Mouse (Mus musculus) liver, embryonic 13.5 days (tissue): ENCODE results near the gene Smim27. TPM values are rescaled to one million over a fixed set of nuclear protein-coding genes. Genes with fewer than 3 reads are reported as not detected.
A peak's percentile ranks its signal among the peaks of the same experiment; 100 is the strongest.
"Not testable (repeated sequence)": the region's sequence is repeated elsewhere in the genome, so short reads cannot be mapped to it uniquely, and the experiment has no call there.

ENCODE experiments used
- ATAC-seq: fragments of 200-750 bp; cut with Nextera tagmentation; 2 replicates; pipeline ENCODE4 v1.8.0; 2017; ENCODE audit warnings: low read depth, mild to moderate bottlenecking, moderate number of reproducible peaks, moderate library complexity
- DNase-seq: peaks from one replicate; pipeline ENCODE4 v3.0.0; 2022
- H3K27ac ChIP-seq: fragments of 300-500 bp; sonication (generic); 2 replicates; pipeline ENCODE4 v1.5.1; 2015; ENCODE audit warnings: moderate library complexity, mild to moderate bottlenecking, inconsistent platforms
- H3K27me3 ChIP-seq: fragments of 300-500 bp; sonication (generic); 2 replicates; pipeline ENCODE4 v1.6.1; 2015; ENCODE audit warnings: mild to moderate bottlenecking, inconsistent platforms
- H3K36me3 ChIP-seq: fragments of 300-500 bp; sonication (generic); 2 replicates; pipeline ENCODE4 v1.6.1; 2015; ENCODE audit warnings: mild to moderate bottlenecking, inconsistent platforms
- H3K4me1 ChIP-seq: fragments of 300-500 bp; sonication (generic); replicated peaks from 2 replicates; pipeline ENCODE4 v1.6.1; 2015; ENCODE audit warnings: inconsistent platforms
- H3K4me2 ChIP-seq: fragments of 300-500 bp; sonication (generic); 2 replicates; pipeline ENCODE4 v1.6.1; 2015; ENCODE audit warnings: inconsistent platforms, mild to moderate bottlenecking, moderate library complexity
- H3K4me3 ChIP-seq: fragments of 300-500 bp; sonication (generic); replicated peaks from 2 replicates; pipeline ENCODE4 v1.5.1; 2015; ENCODE audit warnings: mild to moderate bottlenecking, inconsistent platforms
- H3K9ac ChIP-seq: fragments of 300-500 bp; sonication (generic); 2 replicates; pipeline ENCODE4 v1.6.1; 2015; ENCODE audit warnings: mild to moderate bottlenecking, inconsistent platforms
- H3K9me3 ChIP-seq: fragments of 300-500 bp; sonication (generic); replicated peaks from 2 replicates; pipeline ENCODE4 v1.6.1; 2016; ENCODE audit warnings: inconsistent platforms
- WGBS: fragments of 180-500 bp; shearing (Covaris S2); methylation state at CpG from one replicate; pipeline ENCODE4 v1.1.7; 2015; ENCODE audit not compliant: insufficient replicate concordance; 5-methylcytosine and 5-hydroxymethylcytosine counted together
- polyA plus RNA-seq: library from polyadenylated mRNA; unstranded; fragments of >200 nt; fragmentation: Nextera tagmentation; extraction: Ambion mirVana; gene quantifications from 2 replicates; pipeline ENCODE4 v1.2.1, GENCODE M21; 2015

Smim27 gene
- polyA plus RNA-seq, 1 experiment from 2014 or later: 20.3 TPM

DNA sequence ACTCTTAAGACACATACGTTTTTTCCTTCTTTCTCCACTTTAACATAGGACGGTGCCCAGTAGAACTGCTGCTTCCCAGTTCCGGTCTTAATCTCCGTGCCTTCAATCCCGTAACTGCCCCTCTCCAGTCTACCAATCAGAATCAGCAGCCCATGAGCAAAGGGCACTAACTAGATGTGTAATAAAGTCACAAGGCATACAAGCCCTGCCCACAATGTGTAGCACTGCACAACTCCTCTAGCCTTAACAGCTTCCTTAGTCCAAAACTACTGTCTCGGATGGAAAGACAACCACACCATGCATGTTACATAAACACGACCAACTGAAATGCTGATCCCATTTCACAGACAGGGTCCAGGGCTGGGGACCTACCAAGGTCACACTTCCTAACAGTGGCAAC is 1.7 kb upstream of the Smim27 start:
- H3K4me2 ChIP-seq: peak overlapping the region; percentile 96
- no peaks in the 10 kb centered on the region for H3K27me3 ChIP-seq
- peak overlapping the region; percentile 73 for H3K4me3 ChIP-seq
- H3K27ac ChIP-seq: peak overlapping the region; percentile 93
- no peaks in the 10 kb centered on the region for H3K9me3 ChIP-seq
- peaks cover 36% of the 10 kb centered on the region for H3K4me1 ChIP-seq
- DNase-seq: no peak
- H3K36me3 ChIP-seq: peaks cover 34% of the 10 kb centered on the region
- no peak for ATAC-seq
- peak overlapping the region; percentile 91 for H3K9ac ChIP-seq
- WGBS: 69% methylated on average over 7 of the region's 7 CpGs

DNA sequence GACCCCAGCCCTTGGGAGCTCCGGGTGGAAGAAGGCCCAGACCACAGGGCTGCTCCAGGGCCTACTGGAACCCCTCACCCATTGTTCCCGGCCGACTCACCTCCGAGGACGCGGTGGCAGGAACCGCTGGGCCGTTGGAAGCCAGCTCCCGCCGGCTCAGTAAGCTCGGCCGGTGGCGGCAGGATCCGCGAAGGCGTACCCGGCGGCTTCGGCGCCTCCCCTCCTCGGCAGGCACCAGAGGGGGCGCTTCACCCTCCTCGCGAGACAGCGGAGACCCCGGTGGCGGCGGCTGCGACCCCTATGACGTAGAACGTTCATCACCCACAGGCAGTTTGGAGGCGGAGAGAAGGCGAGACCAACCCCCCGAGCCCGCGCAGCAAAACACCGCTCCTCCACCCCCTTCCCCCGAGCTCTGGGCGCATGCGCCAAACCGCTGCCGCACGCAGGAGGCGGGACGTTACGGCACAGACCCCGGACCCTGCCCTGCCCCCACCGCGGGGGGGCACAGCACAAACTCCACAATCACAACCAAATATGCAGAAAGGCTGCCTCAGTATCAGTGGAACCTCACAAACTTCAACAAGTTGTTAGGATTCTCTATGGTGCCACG is 1.1 kb upstream of the Smim27 start:
- Histone ChIP-seq H3K36me3 (peaks cover 35% of the 10 kb centered on the region), H3K27me3 (no peaks in the 10 kb centered on the region), H3K9me3 (no peaks in the 10 kb centered on the region), H3K4me3 (peak overlapping the region; percentile 73), H3K4me1 (peaks cover 36% of the 10 kb centered on the region), H3K4me2 (peak overlapping the region; percentile 96), H3K9ac (peak overlapping the region; percentile 91), H3K27ac (peak overlapping the region; percentile 93)
- DNase-seq (peak; percentile 81), ATAC-seq (peak; percentile 69)
- under 1% methylated on average over 50 of the region's 50 CpGs for WGBS

DNA sequence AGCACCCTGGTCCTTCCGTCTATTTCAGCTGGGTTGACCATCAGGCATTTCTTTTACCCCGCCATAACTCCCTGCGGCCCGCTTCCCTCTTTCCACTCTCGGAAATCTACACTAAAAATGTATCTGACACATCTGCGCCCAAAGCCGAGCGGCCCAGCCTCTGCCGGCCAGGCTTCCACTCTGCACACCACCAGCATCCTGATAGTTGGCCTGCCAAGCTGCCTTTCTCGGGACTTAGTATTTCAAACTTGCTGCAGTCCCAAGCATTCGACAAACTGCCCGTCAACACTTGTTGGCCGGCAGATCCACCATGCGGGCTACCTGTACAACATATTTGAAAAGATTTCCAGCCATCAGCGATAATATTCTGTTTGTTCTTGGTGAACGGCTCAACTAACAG is 544 bp upstream of the Smim27 start:
- peaks cover 36% of the 10 kb centered on the region for H3K36me3 ChIP-seq
- H3K9me3 ChIP-seq: no peaks in the 10 kb centered on the region
- H3K9ac ChIP-seq: peak overlapping the region; percentile 91
- peak overlapping the region; percentile 73 for H3K4me3 ChIP-seq
- H3K4me2 ChIP-seq: peak overlapping the region; percentile 96
- H3K27ac ChIP-seq: peak overlapping the region; percentile 93
- no peaks in the 10 kb centered on the region for H3K27me3 ChIP-seq
- H3K4me1 ChIP-seq: peaks cover 36% of the 10 kb centered on the region
- DNase-seq: no peak
- WGBS: under 1% methylated on average over 16 of the region's 16 CpGs
- ATAC-seq: peak; percentile 1; the same call in 1 of the 2 replicates

DNA sequence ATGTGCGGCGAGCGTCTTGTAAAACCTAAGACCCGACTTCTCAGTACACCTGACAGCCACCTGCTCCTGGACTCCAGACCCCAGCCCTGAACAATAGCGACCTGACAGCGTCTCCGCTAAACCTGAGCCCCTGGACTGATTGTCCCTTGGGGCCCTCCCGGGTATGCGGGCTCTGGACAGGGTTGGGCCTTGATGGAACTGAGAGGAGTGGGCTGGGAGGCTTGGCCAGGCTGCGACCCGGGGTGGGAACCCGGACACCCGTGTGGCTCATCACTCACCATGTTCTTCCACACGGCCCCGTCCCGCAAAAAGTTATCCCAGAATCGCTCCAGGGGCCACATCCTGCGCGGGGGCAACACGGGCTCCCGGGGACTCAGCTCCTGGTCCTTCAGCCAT is 9.5 kb downstream of the Smim27 start:
- ATAC-seq (peak; percentile 53), DNase-seq (no peak)
- H3K9ac ChIP-seq: peak overlapping the region; percentile 86
- H3K27me3 ChIP-seq: no peaks in the 10 kb centered on the region
- peak overlapping the region; percentile 41; the same call in 1 of the 2 replicates for H3K27ac ChIP-seq
- H3K4me1 ChIP-seq: peaks cover 14% of the 10 kb centered on the region
- no peaks in the 10 kb centered on the region for H3K9me3 ChIP-seq
- H3K4me2 ChIP-seq: peak overlapping the region; percentile 95
- peak overlapping the region; percentile 91 for H3K4me3 ChIP-seq
- H3K36me3 ChIP-seq: peaks cover 18% of the 10 kb centered on the region; the same call in 1 of the 2 replicates
- under 1% methylated on average over 21 of the region's 21 CpGs for WGBS

DNA sequence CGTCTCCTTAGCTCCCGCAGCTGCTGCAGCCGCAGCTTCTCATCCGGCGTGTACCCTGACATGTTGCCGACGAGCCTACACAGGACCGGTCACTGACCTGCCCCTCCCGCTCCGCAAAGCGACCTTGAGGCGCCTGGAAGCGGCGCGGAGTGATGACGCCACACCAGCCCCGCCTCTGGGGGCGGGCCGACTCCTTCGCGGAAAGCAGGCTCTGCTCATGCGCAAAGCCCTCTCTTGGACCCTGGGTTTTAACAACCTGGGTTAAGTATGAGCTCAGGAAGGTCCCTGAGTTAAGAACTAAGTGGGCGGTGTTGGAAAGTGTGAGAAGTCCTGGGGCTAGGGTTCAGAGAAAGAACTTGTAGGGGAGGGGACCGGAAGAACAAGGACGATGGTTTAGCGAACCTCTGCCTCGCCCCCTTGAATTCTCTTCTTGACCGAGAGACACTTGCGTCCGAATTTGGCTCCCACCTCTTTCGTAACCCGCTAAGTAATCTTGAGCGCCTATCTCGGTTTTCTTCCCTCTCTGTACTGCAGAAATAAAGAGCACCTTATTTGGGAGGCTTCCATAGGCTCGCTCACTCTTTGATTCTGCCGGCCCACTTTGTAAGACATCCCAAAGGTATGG is 10.0 kb downstream of the Smim27 start, which contains the start of gene Ndufb6:
Ndufb6 (minus strand) TSS at position 146 of the 625 bp plus-strand sequence.
- Histone ChIP-seq H3K4me1 (peaks cover 14% of the 10 kb centered on the region), H3K4me2 (peak within 1 kb of the TSS; percentile 95), H3K27ac (peak within 1 kb of the TSS; percentile 73), H3K27me3 (no peaks in the 10 kb centered on the region), H3K4me3 (peak within 1 kb of the TSS; percentile 91), H3K36me3 (peaks cover 18% of the 10 kb centered on the region; the same call in 1 of the 2 replicates), H3K9ac (peak within 1 kb of the TSS; percentile 86), H3K9me3 (no peaks in the 10 kb centered on the region)
- ATAC-seq (peak; percentile 97), DNase-seq (peak; percentile 86)
- WGBS: under 1% methylated on average over 36 of the region's 36 CpGs

DNA sequence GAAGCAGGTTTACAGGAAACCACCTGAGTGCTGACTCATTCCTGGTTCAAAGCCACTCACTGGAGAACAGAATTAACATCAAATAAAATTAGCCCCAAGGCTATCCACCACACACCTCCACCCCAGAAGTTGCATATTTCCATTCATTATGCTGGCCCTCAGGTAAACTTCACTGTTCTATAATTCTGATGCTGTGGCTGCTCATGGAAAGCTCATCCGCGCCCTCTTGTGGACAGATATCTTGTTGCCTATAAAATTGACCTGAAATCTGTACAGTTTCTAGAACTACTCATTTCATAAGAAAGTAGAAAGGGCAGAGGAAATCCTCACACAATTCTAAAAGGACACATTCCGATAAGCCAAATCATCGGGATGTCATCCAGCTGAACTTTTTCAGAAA is 16.2 kb downstream of the Smim27 start:
- Histone ChIP-seq H3K36me3 (no peaks in the 10 kb centered on the region), H3K4me2 (no peak overlapping the region), H3K4me1 (no peaks in the 10 kb centered on the region), H3K4me3 (no peak overlapping the region), H3K9me3 (no peaks in the 10 kb centered on the region; the same call in 1 of the 2 replicates), H3K27ac (no peak overlapping the region), H3K9ac (no peak overlapping the region), H3K27me3 (no peaks in the 10 kb centered on the region)
- 11% methylated on average over 4 of the region's 4 CpGs for WGBS
- DNase-seq: peak; percentile 29
- ATAC-seq: no peak

DNA sequence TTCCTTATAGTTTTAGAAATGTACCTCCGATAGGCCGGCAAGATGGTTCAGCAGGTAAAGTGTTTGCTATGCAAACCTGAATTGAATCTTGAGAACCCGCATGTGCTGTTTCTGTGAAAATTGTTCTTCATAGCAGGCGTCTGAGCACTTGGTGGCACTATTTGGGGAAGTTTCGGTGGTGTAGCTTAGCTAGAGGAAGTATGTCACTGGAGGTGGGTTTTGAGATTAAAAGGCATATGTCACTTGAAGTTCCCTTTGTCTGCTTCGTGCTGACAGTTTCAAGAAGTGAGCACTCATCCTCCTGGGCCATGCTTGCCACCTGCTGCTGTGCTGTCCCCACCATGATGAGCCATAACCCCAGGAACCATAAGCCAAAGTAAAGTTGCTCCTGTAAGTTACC is 18.0 kb downstream of the Smim27 start:
- H3K27ac ChIP-seq: no peak overlapping the region
- no peaks in the 10 kb centered on the region for H3K27me3 ChIP-seq
- H3K9ac ChIP-seq: no peak overlapping the region
- no peaks in the 10 kb centered on the region for H3K4me1 ChIP-seq
- 32% methylated on average over 6 of the region's 6 CpGs for WGBS
- DNase-seq (no peak), ATAC-seq (no peak)
- peaks cover 7% of the 10 kb centered on the region; the same call in 1 of the 2 replicates for H3K9me3 ChIP-seq
- H3K4me3 ChIP-seq: no peak overlapping the region
- no peaks in the 10 kb centered on the region for H3K36me3 ChIP-seq
- H3K4me2 ChIP-seq: no peak overlapping the region

DNA sequence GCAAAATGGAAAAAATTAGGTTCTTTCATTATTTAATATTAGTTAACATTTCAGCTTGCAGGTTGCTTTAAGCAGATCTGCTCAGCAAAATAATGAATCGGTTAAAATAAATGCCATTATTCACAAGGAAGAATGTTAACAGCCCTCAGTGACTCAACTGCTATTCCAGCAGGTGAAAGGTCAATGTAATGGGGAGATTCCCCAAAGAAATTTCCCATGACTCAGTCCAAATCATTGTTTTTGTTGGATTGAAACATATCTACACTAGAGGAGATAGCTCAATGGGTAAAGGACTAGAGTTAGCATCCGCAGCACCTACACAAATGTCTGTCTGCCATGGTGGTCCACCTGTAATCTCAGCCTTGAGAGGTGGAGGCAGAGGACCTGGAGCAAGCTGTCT is 19.7 kb downstream of the Smim27 start:
- Histone ChIP-seq H3K4me3 (no peak overlapping the region), H3K4me2 (no peak overlapping the region), H3K9ac (no peak overlapping the region), H3K9me3 (peaks cover 11% of the 10 kb centered on the region; the same call in 1 of the 2 replicates), H3K4me1 (no peaks in the 10 kb centered on the region), H3K36me3 (no peaks in the 10 kb centered on the region), H3K27ac (no peak overlapping the region), H3K27me3 (no peaks in the 10 kb centered on the region)
- WGBS: 67% methylated on average over 2 of the region's 2 CpGs
- ATAC-seq: no peak
- DNase-seq: no peak

DNA sequence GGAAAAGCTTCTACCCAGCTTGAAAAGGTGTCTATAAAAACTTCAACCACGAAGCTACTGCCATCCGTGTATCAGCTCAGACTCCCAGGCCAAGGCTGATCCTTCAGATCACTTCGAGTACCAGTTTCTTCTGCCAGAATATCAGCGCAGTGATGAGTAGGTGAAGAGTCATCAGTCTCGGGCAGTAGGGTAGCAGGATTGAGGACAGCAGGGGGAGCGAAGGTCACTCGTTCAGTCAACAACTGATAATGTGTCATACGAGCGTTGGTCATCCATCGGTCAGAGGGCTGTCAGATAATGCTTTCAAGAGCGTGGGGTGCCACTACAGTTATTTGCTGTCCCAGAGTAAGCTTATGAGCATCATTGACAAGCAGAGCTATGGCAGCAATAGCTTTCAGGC is 22.1 kb downstream of the Smim27 start:
- not testable (repeated sequence) for H3K27ac ChIP-seq, H3K4me2 ChIP-seq, H3K9ac ChIP-seq, DNase-seq, H3K36me3 ChIP-seq, H3K27me3 ChIP-seq, H3K4me1 ChIP-seq, ATAC-seq, H3K4me3 ChIP-seq
- H3K9me3 ChIP-seq: peaks cover 16% of the 10 kb centered on the region; the same call in 1 of the 2 replicates
- WGBS: 75% methylated on average over 11 of the region's 11 CpGs

DNA sequence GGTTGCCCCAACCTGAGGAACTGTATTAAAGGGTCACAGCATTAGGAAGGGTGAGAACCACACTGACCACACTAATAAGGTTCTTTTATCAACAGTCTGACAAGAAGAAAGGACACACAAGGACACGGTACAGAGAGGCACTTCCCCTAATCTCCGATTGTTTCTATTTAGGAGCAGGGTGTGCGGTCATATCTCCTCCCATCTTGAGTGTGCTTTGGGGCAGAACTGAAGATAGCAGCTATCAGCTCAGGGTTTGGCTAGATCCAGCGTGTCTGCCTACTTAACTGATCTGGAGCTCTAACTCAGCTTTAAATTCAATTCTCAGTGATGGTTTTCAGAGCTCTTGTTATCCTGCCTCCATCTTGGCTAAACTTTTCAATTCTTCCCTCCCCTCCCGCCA is 29.8 kb downstream of the Smim27 start:
- DNase-seq (no peak), ATAC-seq (peak; percentile 29; the same call in 1 of the 2 replicates)
- Histone ChIP-seq H3K27me3 (0 out of 2 replicates have a peak, but pooled peaks cover 5% of the 10 kb centered on the region), H3K4me3 (no peak overlapping the region), H3K36me3 (no peaks in the 10 kb centered on the region), H3K9me3 (0 out of 2 replicates have a peak, but pooled peaks cover 3% of the 10 kb centered on the region), H3K9ac (no peak overlapping the region), H3K4me2 (no peak overlapping the region), H3K27ac (no peak overlapping the region), H3K4me1 (peaks cover 10% of the 10 kb centered on the region)
- 19% methylated on average over 5 of the region's 5 CpGs for WGBS

DNA sequence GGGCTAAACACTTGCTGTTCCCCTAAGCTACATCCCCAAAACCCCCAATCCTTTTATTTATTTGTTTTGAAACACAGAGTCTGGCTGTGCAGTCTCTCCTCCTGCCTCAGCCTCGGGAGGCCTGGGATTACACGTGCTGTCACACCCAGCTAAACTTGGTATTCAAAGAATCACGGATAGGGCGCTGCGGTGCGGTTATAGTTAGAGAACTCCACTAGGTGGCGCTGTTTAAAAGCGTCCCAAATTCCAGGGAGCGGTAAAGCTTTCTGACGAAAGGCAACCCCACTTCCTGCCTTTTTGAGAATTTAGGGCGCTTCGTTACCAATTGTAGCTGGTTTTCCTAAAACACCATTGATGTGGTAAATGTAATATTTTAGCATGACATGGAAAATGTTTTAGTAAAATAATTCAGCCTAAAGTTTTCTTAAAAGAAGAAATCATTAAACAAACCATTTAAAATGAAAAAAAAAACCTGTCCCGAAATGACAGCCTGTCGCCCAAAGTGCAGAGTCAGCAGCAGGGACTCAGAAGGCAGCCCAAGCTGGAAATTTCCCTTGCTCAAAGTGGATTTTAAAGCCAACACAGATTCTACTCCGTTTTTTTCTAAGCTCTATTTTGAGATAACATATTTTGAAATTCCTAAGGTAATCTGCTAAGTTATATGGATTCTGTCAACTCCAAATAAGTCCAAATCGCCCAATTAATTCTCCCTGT is 31.9 kb downstream of the Smim27 start:
- Histone ChIP-seq H3K4me1 (peaks cover 10% of the 10 kb centered on the region), H3K27me3 (0 out of 2 replicates have a peak, but pooled peaks cover 5% of the 10 kb centered on the region), H3K9me3 (no peaks in the 10 kb centered on the region), H3K27ac (no peak overlapping the region), H3K4me2 (peak overlapping the region; percentile 38), H3K9ac (no peak overlapping the region), H3K36me3 (no peaks in the 10 kb centered on the region), H3K4me3 (no peak overlapping the region)
- ATAC-seq (0 out of 2 replicates have a peak, but pooled peaks have one; percentile 23), DNase-seq (peak; percentile 47)
- 8% methylated on average over 16 of the region's 16 CpGs for WGBS
